Mouse (Mus musculus): ENCODE results near the gene Crybb1.

DNA sequence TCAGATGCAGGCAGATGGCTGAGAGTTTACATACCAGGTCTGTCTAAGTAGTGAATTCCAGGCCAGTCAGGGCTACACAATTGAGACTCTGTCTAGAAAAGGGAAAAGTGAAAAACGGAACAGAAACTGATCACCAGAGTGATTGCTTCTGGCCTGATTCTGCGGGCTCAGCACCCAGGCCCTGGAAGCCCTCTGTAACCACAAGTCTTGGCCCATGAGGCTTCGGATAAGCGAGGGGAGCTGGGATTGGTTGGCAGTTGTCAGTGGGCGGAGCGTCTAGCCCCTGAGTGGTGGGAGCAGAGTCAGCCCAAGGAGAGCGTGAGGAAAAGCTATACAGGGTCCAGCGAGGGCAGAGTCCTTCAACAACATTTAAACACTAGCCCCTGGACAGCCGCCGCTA is 9.9 kb downstream of the Crybb1 start:
- TF ChIP-seq CTCF (conservative IDR thresholded peaks at IDR 0.05; ENCODE audit: low read length) (no peak), NANOG (IDR thresholded peaks at IDR 0.05; ENCODE audit: borderline replicate concordance, low read length) (no peak)
